Mouse (Mus musculus) heart, postnatal 4 days (tissue): ENCODE measurements around the gene Phgr1. TPM values are rescaled to one million over a fixed set of nuclear protein-coding genes. Genes with fewer than 3 reads are reported as not detected.
A peak's percentile ranks its signal among the peaks of the same experiment; 100 is the strongest.

ENCODE experiments used
- DNase-seq: peaks from one replicate; pipeline ENCODE4 v3.0.0; 2021
- total RNA-seq, 2 experiments: library from RNA; stranded (reverse); gene quantifications; 2 replicates each; pipeline ENCODE4 v1.2.3; 2021

The Phgr1 gene
- total RNA-seq, result not detected

DNA sequence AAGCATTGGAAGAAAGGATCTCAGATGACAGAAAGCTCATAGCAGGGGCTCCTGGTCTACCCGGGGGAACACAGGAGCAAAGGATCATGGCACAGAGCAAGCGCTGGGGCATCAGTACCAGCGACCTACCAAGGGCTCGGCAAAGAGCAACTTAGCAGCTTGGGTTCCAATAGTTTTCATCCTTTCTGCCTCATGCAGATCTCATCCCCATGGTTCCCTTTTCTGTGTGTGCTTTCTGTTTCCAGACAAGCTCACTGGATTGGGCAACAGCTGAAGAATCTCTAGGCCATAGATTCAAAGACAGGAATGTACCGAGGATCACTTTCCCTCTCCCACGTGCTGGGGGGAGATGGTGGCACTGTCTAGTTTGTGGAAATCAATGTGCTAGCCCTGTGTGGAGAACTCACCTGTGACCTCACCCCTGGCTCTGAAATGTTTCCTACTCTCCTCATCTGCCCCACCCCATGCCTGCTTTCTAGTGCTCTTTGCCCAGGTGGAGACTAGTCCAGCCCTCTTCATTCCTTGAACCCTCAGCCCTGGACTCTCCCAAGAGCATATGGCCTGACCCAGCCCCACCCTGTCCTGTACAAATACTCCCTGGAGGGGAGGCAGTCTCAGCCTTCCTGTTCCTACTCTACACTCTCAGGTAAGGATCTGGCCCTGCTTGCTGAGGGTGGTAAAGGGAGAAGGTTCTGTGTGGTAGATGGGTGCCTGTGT, at the start of gene Phgr1:
Phgr1 (plus strand) TSS at position 612 of the 717 bp plus-strand sequence.
- no peak for DNase-seq

DNA sequence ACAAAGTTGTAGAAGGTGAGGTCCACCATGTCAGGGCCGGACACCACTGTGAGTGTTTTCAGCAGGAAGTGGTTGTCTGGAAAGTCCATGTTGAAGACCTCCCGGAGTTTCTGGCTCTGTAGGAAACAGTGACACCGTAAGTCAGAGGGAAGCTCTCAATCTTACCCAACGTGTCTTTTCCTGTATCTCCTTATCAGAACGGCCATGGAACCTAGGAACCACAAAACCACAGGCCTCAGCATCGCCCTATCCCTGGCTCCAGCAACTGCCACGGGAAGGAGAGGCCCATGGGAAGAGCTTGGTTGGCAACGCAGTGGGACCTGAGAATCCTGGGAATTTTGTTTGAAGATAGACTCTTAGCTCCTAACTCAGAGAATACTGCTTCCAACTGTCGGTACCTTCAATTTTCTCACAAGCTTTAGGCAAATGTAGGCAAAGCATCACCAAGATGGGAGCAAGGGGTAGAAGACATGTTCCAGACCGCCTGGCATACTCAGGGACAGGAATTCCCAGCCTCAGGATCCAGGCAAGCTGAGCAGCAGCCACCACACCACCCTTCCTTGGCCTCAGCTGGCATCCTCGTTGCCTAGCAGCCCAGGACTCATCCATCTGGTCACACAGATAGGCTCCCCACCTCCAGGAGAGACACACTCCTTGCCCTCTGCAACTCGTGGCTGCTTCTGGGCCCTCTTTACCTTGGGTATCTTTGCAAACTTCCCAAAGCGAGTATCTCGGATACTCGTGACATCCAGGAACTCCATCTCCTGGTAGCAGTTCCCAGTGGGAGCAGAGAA, 48.7 kb upstream of the Phgr1 start:
- no peak for DNase-seq

DNA sequence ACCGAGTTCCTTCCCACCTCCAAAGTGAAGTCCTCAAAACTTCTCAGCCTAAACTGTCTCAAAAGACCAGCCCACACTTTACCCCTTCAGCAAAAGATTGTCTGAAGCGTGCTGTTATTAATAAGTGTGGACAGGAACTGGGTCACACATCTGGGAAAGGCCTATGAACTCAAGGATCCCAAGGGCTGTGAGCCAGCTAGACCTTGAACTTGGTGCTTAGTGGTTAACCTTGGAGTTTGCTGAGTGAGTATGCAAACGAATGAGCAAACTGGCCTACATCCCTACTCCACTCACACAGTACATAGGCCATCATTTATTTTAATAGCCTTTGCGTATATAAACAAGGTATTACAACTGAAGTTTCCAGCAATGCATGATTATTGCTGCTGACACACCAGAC, 47.1 kb upstream of the Phgr1 start:
- no peak for DNase-seq

DNA sequence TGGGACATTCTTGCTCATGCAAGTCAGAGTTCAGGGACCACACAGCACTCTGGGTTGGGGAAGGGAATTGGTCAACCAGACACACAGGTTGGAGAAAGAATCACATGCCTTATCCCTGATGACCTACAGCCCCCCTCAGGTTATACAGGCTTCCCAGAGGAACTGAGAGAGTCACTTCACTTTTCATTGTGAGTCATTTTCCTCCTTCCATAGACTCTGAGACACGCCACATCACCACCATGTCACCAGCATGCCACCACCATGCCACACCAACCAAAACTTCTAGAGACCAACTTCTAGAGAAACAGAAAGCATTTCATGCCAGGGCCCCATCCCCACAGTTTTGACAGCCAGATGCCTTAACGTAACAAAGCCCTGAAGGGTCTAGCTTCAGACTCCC, 45.7 kb upstream of the Phgr1 start:
- no peak for DNase-seq

DNA sequence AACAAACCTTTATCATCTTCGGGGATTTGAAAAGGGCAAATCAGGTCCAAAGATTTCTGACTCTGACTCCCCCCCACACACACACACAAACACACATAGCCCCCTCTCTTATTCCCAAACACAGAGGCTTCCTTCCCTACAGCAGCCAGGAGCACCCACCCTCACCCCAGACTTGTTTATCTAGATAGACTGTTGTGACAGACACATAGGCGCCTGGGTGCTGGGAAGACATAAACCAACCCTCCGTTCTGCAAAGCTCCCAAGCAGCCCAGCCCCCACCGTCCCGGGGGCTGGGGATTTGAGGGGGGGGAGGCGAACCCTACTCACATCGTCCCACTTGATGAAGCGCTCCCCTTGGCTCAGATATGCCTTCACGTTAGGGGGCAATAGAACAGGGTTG, 44.7 kb upstream of the Phgr1 start:
- no peak for DNase-seq

DNA sequence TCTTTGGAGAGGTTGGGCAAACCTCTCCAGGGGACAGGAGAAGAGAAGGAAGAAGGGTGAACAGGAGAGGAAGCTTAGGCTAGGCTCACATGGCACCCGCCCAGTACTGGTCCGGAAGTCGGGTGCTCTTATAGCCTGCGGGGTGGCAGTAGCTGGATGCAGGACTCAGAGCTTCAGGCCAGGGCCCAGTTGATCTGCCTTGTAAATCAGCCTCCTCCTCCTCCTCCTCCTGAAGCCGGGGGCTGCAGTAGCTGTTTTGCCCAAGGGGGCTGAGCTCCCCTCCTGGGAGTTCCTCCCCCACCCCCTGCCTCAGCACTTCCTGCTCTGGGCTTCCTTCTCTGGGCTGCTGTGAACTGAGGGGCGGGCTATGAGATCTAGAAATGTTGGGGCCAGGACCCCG, 44.2 kb upstream of the Phgr1 start, which contains the start of gene Plcb2:
Plcb2 (minus strand) TSS at position 102 of the 400 bp plus-strand sequence.
- no peak for DNase-seq

DNA sequence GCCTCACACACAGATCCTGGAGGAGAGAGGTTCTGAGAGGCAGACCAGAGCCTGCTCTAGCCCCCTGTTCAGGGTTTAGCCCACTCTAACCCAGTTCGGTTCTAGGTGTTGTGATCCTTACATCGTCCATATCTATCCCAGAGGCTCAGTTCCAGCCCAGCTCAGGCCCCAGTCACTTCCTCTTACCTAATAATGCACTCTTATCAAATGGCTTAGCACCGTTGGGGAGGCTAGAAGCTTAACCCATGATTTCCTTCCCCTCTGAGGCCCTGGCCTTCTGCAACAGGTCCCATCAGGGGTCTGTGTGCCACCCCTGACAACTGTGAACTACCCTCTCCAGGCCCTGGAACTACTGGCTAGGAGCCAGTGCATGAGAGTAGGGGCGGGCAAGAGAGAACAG, 43.4 kb upstream of the Phgr1 start:
- DNase-seq, result no peak

DNA sequence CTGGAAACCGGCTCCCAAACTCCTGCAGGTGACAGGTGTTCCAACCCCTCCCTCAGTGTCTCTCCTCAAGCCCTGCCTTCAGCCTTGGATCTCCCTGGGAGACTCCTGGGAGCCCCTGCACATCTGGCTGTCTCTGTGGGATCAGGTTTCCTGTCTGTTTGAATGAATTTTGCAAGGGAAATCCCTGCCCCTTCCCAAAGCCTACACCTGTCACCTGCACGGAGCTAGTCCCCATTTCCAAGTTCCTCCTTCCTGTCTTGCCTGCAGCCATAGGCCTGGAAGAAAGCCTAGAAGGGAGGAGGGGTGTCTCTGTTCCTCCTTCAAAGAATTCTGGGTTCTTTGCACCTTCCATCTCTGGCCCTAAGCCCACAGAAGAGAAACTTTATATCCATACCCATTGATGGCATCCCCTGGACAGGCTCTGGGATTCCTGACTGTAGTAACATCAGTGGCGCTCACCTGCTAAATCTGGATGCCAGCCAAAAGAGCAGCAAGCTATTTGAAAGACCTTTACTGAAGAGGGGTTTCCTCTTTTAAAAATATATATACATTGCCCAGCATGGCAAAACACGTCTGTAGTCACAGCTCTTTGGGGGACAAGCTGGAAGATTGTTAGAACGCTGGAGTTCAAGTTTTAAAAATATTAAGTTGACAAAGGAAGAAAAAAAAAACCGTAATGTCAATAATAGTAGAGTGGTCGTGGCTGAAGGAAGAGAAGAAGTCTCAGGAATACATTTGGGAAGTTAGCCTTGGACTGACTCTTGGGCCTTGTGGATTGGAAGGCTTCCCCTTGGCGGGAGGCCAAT, 42.5 kb upstream of the Phgr1 start:
- DNase-seq, result no peak

DNA sequence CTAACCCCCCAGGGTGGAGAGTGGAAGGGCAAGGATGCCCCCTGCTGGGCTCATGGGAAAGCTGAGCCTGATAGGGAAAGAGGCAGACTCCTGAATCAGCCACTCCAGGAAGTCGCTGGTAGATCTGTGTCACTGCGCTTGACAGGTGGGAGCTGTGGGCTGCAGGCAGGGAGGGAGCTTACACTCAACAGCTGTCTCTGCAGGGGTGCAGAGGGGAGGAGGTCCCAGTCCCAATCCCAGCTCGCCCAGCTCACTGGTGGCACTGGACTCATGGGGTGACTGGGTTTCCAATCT, 42.0 kb upstream of the Phgr1 start:
- DNase-seq, result peak; percentile 89

DNA sequence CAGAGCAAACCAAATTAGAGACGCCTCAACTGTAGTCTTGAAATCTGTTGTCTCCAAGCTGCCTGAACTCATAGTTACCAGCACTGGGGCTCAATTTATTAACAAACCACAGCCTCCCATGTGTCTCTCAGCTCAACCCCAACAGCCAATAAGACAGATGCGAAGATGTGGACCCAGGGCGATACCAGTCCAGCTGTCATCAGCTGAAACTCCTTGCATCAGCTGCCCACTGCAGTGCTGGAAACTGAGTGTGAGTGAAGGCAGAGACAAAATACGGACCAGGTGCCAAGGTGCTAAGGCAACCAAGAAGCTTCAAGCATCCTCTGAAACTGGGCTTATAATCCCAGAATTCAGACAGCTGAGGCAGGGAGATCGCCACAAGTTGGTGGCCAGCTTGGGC, 40.6 kb upstream of the Phgr1 start:
- DNase-seq, result no peak

DNA sequence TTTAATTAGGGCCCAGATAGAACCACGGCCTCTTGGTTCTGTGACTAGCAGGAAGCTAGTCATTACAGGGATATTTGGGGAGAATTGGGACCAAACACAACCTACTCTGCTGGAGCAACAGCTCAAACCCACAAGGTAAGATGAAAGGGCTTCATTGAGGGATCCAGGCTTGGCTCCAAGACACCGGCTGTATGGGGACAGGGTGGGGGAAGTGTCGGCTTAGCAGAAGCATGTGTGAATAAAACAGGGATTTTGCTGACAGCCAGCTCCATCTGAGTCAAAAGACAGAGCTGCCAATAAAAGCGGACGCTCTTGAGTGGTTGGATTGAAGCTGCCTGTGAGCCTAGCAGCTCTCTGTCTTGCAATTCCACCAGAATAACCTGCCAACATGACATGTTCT, 39.2 kb upstream of the Phgr1 start:
- no peak for DNase-seq

DNA sequence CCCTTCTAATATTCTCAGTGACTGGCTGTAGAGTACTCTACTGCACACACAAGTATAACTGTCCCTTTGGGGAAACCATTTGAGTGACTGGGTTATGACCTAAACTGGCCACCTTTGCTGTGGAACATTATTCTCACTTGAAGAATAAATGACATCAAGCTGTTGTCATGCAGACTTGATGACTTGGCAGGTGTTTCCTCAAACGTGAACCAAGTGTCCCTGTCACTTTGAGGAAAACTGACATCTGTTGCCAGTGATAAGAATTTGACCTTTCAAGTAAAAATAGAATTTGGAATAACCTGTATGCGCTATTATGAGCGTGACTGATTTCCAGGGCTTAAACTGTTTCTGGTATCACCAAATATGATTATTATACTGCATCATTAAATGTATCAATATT, 32.2 kb upstream of the Phgr1 start:
- no peak for DNase-seq

DNA sequence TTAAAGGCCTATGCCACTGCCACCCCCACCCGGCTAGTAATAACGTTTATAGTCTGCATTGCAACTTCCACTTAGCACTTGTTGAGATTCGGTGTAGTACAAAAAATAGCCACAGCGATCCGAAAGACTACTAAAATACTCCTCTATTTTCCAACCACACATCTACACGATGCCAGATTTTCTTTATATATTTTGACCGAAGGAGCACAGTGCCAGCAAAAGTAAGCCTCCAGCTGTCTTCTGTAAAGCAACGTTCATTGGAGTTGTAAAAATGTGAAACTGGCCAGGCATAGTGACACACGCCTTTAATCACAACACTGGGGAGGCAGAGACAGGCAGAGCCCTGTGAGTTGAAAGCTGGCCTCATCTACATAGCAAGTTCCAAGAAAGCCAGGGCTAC, 31.4 kb upstream of the Phgr1 start:
- DNase-seq, result no peak

DNA sequence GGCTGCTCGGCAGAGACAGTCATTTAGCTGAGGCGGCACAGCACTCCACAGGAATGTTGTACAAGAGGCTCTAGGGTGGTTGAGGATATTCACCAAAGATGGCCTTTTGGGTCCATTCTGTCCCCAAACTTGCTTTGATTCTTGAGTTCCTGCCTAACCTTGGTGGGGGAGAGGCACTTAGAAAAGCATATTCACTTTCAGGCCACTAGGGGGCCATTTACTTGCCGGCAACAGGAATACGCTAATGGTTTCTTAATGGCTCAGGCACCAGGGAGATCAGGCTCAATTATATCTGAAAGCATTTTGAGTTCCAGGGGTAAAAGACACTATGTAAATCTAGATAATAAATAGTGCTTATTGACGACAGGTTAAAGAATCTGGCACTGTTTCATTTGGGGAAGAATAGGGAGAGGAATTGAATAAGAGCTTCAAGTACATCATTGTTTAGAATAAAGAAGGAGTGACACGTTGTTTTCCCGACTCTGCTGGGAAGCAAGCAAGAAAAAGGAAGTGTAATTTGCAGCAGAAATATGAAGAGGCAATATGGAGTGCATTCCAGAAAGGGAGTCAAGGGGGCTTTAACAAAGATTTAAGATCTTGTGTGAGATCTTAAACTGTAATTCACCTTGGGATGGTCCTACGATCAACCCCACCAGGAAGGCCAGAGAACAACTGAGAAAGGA, 29.2 kb upstream of the Phgr1 start:
- DNase-seq, result no peak

DNA sequence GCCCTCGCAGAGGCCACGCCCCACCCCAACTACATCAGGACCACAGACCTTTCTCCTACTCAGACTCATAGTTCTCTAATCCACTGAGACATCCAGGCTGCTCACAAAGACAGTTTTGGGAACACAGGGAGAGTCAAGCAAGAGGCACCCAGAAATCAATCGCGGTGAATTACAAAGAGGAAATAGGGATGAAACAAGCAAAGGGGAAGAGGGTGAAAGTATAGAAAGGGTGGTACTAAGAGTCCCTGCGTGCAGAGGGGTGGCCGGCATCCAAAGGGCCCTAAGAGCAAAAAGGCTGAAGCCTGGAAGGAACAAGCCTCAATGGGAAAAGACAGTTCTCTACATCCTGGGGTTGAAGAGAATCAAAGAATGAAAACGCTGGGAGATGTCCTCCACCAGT, 27.9 kb upstream of the Phgr1 start:
- DNase-seq, result no peak

DNA sequence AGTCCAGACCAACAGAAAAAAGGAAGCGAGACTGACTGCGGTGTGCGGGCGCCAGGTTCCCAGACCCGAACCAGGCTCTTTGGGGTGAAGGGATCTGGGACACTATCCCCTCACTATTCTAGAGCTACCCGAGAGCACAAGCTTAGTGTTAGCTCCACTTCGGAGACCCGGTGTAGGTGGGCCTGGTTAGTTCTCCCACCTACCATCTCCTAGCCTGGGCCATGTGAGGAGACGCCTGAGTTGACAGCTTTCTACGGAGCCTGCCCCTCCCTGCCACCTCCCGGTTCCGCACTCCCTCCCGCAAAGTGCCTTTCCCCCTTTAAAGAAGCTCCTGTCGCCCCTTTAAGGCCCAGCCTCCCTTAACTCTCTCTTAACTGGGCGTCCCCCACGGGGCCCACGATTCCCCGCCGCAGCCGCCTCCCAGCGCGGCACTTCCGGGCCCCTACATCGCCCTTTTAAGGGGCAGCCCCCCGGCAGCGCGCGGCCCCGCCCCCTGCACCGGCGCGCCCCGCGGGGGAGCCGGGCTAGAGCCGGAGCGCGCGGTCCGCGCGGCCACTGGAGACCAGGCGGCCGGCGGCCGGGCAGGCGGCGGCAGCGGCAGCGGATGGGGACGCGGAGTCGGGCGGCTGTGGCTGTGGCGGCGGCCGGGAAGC, 27.2 kb upstream of the Phgr1 start, which contains the start of gene Inafm2:
Inafm2 (plus strand) TSS at position 527 of the 653 bp plus-strand sequence.
- peak; percentile 92 for DNase-seq

DNA sequence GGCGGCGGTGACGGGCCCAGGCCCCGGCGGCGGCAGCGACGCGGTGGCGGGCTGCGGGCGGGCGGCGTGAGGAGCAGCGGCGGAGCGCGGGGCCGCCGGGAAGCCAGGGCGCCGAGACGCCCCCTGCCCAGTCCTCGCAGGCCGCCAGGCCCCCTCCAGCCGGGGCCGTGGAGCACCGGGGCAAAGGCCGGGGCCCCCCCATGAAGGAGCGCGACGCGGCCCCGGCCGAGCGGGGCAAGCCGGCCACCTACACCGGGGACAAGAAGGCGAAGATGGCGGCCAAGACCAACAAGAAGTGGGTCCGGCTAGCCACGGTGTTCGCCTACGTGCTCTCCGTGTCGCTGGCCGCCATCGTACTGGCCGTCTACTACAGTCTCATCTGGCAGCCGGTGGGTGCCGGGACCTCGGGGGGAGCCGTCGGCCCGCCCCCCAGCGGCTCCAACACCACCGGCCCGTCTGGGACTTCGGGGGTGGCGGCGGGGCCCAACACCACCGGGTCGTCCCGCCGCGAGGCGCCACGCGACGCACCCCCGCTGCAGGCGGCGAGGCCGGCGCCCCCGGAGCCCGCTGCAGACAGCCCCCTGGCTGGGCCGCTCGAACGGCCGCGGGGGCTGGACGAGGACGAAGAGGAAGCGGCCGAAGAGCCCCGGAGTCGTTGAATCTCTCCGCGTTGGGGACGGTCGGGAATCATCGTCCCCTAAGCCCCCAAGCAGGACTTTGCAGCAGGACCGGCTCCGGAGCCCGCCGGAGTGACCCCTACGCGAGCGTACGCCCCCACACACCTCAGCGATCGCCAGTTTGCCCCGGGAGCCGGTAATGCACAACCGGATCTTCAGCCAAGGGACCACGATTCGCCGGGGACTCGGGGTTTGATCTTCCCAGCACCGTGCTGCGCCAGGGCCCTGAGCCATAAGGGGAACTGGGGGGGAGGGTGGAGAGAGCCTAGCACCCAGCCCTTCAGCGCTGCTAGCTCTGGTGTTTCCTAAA, 26.4 kb upstream of the Phgr1 start:
- peak; percentile 50 for DNase-seq

DNA sequence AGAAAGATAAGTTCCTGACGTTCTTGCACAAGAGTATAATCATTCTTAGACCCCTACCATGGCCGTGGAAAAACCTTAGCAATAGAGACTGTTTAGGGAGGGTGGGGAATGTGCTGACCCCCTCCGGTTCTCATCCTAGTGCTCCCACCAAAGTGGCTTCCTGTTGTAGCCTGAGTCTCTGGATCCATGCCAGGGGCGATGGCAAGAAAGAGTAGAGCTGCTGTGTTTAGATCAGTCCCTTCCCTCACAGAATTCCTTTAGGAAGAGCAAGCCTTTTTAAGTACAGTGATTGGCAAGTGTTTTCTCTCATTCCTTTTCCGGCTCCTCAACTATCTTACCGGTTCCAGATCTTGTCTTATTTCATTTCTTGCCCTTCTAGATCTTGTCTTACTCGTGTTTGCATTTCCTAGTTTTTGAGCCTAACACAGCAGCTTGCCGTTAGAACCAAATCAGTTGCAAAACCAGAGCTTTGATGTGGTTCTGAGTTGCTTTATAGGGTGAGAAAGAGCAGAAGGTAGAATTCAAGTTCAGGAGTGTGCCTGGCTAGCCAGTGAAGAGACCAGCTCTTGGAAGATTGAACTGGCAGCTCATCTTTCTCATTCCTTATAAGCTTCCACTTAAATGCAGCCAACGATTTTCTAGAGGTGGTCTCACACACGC, 25.1 kb upstream of the Phgr1 start:
- DNase-seq, result peak; percentile 58

DNA sequence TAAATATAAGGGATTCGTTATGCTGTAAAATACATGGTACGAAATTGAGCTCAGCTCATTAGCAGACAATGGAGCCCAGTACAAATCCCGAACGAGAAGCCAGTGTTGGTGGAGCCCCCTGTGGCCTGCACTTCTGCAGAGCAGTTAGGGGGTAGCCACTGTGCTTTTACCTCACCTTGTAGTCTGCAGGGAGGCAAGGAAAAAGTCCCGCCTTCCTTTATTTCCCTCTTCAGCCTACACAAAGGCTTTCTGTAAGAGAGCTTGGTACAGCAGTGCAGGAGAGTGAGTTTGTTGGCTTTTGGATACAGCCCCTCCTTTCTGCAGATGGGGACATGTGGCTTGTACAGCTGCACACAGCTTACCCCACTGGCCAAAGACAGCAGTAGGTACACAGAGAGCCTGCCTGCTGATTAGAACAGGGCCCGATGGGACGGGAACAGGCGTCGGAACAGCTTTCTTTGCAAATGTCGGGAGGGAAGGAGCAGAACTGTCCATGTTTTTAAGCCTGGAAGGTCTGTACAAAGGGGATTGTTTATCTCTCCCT, 23.2 kb upstream of the Phgr1 start:
- DNase-seq, result no peak

DNA sequence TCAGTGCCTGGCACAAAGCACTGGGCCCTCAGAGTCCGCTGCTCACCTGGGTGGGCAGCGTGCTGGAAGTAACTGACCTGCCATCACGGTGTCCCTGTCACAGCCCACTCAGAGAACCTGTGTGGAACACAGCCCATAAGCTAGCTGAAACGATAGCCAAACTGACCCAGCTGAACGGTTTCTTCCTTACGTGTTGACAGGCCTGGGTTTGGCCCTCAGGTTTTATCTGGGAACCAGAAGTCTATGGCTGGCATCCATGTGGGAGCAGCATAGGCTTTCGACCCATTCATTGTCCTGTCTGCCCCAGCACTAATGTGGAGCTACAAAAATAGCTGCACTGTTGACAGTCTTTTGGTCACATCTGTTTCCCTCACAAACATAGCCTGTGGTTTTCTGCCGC, 22.1 kb upstream of the Phgr1 start:
- DNase-seq, result peak; percentile 58
